Mouse (Mus musculus): ENCODE data around the gene Msi2.

DNA sequence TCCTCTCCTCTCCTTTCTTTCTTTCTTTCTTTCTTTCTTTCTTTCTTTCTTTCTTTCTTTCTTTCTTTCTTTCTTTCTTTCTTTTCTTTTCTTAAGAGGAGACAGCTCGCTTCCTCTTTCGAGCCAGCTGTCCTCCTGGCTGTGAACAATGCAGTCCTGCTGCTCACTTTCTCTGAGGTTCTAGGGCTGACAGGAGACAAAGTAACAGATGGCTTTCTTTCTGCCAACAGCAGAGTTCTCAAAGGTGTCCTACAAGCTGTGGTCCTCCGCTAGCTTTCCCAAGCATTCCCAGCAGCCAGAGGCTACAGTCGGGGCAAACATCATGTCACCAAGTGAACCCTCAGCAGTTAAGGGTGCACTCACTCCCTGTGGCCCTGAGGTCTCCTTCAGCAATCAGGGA, 419.0 kb downstream of the Msi2 start:
- no peak for TF ChIP-seq CTCF (IDR thresholded peaks at IDR 0.05; ENCODE audit: extremely low read depth, insufficient read depth, insufficient read length, insufficient replicate concordance)
- TF ChIP-seq POLR2A (IDR thresholded peaks at IDR 0.05; ENCODE audit: low read depth, low read length), result no peak
